Mouse (Mus musculus) 416B (cell line): Measurements from ENCODE around the gene Tbc1d20.

Experiments
- DNase-seq: peaks from one replicate; pipeline ENCODE4 v3.0.0; 2011; ENCODE audit warnings: low read depth

The Tbc1d20 gene

GRCm38 (mm10) chr2:152359616-152360015 is 66.0 kb downstream of the Tbc1d20 start:
- DNase-seq: peak; percentile 94

- DNase-seq: peak; percentile 89
Measured at GRCm38 (mm10) chr2:152360271-152360775, 66.7 kb downstream of the Tbc1d20 start.

GRCm38 (mm10) chr2:152361193-152361592 is 67.6 kb downstream of the Tbc1d20 start:
- DNase-seq: no peak
